Mouse (Mus musculus) yolk sac, embryonic 10.5 days (tissue): Measurements from ENCODE around the gene Lipi.
A peak's percentile ranks its signal among the peaks of the same experiment; 100 is the strongest.

Source experiments
- DNase-seq: peaks from one replicate; pipeline ENCODE4 v3.0.0-alpha.2; 2017; ENCODE audit warnings: low spot score

The Lipi gene

GRCm38 (mm10) chr16:75585961-75586360 is at the start of gene Lipi:
Lipi (minus strand) TSS chr16:75586061.
- DNase-seq = no peak

GRCm38 (mm10) chr16:75627862-75628261 is 42.0 kb upstream of the Lipi start:
- DNase-seq = no peak

GRCm38 (mm10) chr16:75617651-75618349 is 31.9 kb upstream of the Lipi start:
- peak; percentile 3 for DNase-seq

GRCm38 (mm10) chr16:75612561-75612960 is 26.7 kb upstream of the Lipi start:
- no peak for DNase-seq

- no peak for DNase-seq
Measured at GRCm38 (mm10) chr16:75606415-75606814, 20.6 kb upstream of the Lipi start.

- DNase-seq = no peak
Measured at GRCm38 (mm10) chr16:75593501-75594183, 7.8 kb upstream of the Lipi start.

GRCm38 (mm10) chr16:75592671-75593500 is 7.0 kb upstream of the Lipi start, which contains the start of gene Rbm11:
Rbm11 (plus strand) TSS chr16:75592844.
- peak; percentile 73 for DNase-seq

GRCm38 (mm10) chr16:75586466-75586865 is 605 bp upstream of the Lipi start:
- no peak for DNase-seq

- DNase-seq = no peak
Measured at GRCm38 (mm10) chr16:75582279-75582678, 3.6 kb downstream of the Lipi start.

- DNase-seq = no peak
Measured at GRCm38 (mm10) chr16:75562910-75563309, 23.0 kb downstream of the Lipi start.

- DNase-seq = no peak
Measured at GRCm38 (mm10) chr16:75545310-75545709, 40.6 kb downstream of the Lipi start.

GRCm38 (mm10) chr16:75537784-75538565 is 47.9 kb downstream of the Lipi start:
- DNase-seq = no peak

GRCm38 (mm10) chr16:75531705-75532104 is 54.2 kb downstream of the Lipi start:
- no peak for DNase-seq

GRCm38 (mm10) chr16:75496568-75496967 is 89.3 kb downstream of the Lipi start:
- no peak for DNase-seq
